Mouse (Mus musculus): ENCODE measurements around the gene Prrg1.
"Not testable (repeated sequence)": the region's sequence is repeated elsewhere in the genome, so short reads cannot be mapped to it uniquely, and the experiment has no call there.

The Prrg1 gene

GRCm38 (mm10) chrX:78583202-78584004 is at the start of gene Prrg1:
Prrg1 (minus strand) TSS chrX:78583896.
- peak; percentile 22 for DNase-seq (ENCODE audit: low read depth, low spot score)
- Histone ChIP-seq H3K27me3 (ENCODE audit: control insufficient read depth, insufficient read depth, low read length, poor library complexity, severe bottlenecking) (no peaks in the 10 kb centered on the region), H3K36me3 (ENCODE audit: control insufficient read depth, insufficient read depth, low read length, poor library complexity, severe bottlenecking) (no peaks in the 10 kb centered on the region)

- no peak for DNase-seq (ENCODE audit: low read depth, low spot score)
- Histone ChIP-seq H3K36me3 (ENCODE audit: control insufficient read depth, insufficient read depth, low read length, poor library complexity, severe bottlenecking) (no peaks in the 10 kb centered on the region), H3K27me3 (ENCODE audit: control insufficient read depth, insufficient read depth, low read length, poor library complexity, severe bottlenecking) (no peaks in the 10 kb centered on the region)
Measured at GRCm38 (mm10) chrX:78605814-78606213, 22.1 kb upstream of the Prrg1 start.

DNA sequence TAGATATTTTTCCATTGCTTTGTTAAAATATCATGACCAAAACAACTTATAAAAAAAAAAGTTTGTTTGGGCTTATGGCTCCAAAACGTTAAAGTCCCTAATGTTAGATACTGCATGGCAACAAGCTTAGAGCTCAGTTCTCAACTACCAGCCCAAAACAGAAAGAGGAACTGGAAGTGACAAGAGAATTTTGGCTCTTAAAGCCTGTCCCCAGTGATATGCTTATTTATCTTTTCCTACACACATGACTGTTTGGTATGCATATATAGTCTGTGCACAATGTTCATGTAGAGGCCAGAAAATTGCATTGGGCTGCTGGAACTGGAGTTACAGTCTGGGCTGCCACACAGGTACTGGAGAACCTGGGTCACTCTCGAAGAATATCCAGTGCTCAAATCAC is 9.4 kb upstream of the Prrg1 start:
- peak; percentile 11 for DNase-seq (ENCODE audit: low read depth, low spot score)

GRCm38 (mm10) chrX:78582854-78583201 is 868 bp downstream of the Prrg1 start:
- Histone ChIP-seq H3K27me3 (ENCODE audit: control insufficient read depth, insufficient read depth, low read length, poor library complexity, severe bottlenecking) (no peaks in the 10 kb centered on the region), H3K36me3 (ENCODE audit: control insufficient read depth, insufficient read depth, low read length, poor library complexity, severe bottlenecking) (no peaks in the 10 kb centered on the region)
- peak; percentile 26 for DNase-seq (ENCODE audit: low read depth, low spot score)

More for the DNA sequence above, 9.4 kb upstream of the Prrg1 start:
- no peaks in the 10 kb centered on the region for H3K27me3 ChIP-seq (ENCODE audit: control insufficient read depth, insufficient read depth, low read length, poor library complexity, severe bottlenecking)
- no peaks in the 10 kb centered on the region for H3K36me3 ChIP-seq (ENCODE audit: control insufficient read depth, insufficient read depth, low read length, poor library complexity, severe bottlenecking)

GRCm38 (mm10) chrX:78563451-78563850 is 20.2 kb downstream of the Prrg1 start:
- Histone ChIP-seq H3K36me3 (ENCODE audit: control insufficient read depth, insufficient read depth, low read length, poor library complexity, severe bottlenecking) (no peaks in the 10 kb centered on the region), H3K27me3 (ENCODE audit: control insufficient read depth, insufficient read depth, low read length, poor library complexity, severe bottlenecking) (no peaks in the 10 kb centered on the region)
- DNase-seq (ENCODE audit: low read depth, low spot score) = no peak

DNA sequence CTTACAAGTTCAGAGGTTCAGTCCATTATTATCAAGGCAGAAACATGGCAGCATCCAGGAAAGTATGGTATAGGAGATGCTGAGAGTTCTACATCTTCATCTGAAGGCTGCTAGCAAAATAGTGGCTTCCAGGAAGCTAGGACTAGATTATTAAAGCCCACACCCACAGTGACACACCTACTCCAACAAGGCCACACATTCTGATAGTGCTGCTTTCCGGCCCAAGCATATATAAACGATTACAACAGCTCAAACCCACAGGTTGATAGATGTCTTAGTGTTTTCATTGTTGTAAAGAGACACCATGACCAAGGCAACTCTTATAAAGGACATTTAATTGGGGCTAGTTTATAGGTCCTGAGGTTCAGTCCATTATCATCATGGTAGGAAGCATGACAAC is 30.3 kb downstream of the Prrg1 start:
- no peaks in the 10 kb centered on the region for H3K36me3 ChIP-seq (ENCODE audit: control insufficient read depth, insufficient read depth, low read length, poor library complexity, severe bottlenecking)
- DNase-seq (ENCODE audit: low read depth, low spot score) = no peak
- no peaks in the 10 kb centered on the region for H3K27me3 ChIP-seq (ENCODE audit: control insufficient read depth, insufficient read depth, low read length, poor library complexity, severe bottlenecking)

DNA sequence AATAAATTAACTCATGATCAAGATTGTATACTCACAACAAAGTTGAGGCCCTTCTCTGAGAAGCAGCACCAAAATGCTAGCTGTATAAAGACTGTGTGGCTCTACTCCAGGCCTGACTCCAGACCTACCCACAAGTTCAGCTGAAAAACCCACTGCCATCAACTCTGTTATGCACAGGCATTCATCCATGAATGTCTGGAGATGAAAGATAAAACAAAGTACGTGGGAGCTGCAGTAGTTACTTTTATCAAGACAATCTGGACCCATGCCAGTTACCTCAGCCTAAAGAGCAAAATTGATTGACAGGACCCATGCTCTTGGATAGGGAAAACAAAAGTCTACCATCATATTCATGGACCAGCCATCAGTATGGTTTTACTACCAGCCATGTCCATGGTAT is 31.0 kb downstream of the Prrg1 start:
- H3K36me3 ChIP-seq (ENCODE audit: control insufficient read depth, insufficient read depth, low read length, poor library complexity, severe bottlenecking) = no peaks in the 10 kb centered on the region
- no peak for DNase-seq (ENCODE audit: low read depth, low spot score)
- H3K27me3 ChIP-seq (ENCODE audit: control insufficient read depth, insufficient read depth, low read length, poor library complexity, severe bottlenecking) = no peaks in the 10 kb centered on the region

GRCm38 (mm10) chrX:78547696-78548095 is 36.0 kb downstream of the Prrg1 start:
- Histone ChIP-seq H3K27me3 (ENCODE audit: control insufficient read depth, insufficient read depth, low read length, poor library complexity, severe bottlenecking) (no peaks in the 10 kb centered on the region), H3K36me3 (ENCODE audit: control insufficient read depth, insufficient read depth, low read length, poor library complexity, severe bottlenecking) (no peaks in the 10 kb centered on the region)
- DNase-seq (ENCODE audit: low read depth, low spot score) = no peak

GRCm38 (mm10) chrX:78539734-78540133 is 44.0 kb downstream of the Prrg1 start:
- H3K27me3 ChIP-seq (ENCODE audit: control insufficient read depth, insufficient read depth, low read length, poor library complexity, severe bottlenecking) = no peaks in the 10 kb centered on the region
- peak; percentile 18 for DNase-seq (ENCODE audit: low read depth, low spot score)
- H3K36me3 ChIP-seq (ENCODE audit: control insufficient read depth, insufficient read depth, low read length, poor library complexity, severe bottlenecking) = no peaks in the 10 kb centered on the region

- DNase-seq (ENCODE audit: low read depth, low spot score) = no peak
- Histone ChIP-seq H3K27me3 (ENCODE audit: control insufficient read depth, insufficient read depth, low read length, poor library complexity, severe bottlenecking) (no peaks in the 10 kb centered on the region), H3K36me3 (ENCODE audit: control insufficient read depth, insufficient read depth, low read length, poor library complexity, severe bottlenecking) (no peaks in the 10 kb centered on the region)
Measured at GRCm38 (mm10) chrX:78538632-78539316, 44.9 kb downstream of the Prrg1 start.

DNA sequence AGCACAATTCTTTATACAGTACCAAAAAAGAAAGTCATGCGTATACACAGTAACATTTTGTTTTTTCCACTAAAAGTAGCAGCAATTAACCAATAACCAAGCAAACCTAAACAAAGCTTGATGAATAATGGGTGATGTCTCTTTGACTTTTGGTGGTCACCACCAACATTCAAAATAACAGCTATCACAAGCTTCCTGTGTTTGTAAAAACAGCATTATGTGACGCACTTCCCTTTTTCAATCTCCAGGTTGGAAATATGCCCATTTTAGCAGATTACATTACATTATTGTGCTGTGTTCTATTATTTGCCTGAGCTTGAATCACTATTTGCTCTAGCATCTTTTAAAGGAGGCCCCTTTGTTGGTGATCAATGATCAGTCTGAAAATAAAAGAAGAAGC is 65.4 kb downstream of the Prrg1 start:
- DNase-seq (ENCODE audit: low read depth, low spot score) = no peak
- Histone ChIP-seq H3K36me3 (ENCODE audit: control insufficient read depth, insufficient read depth, low read length, poor library complexity, severe bottlenecking) (no peaks in the 10 kb centered on the region), H3K27me3 (ENCODE audit: control insufficient read depth, insufficient read depth, low read length, poor library complexity, severe bottlenecking) (no peaks in the 10 kb centered on the region)

- peak; percentile 1 for DNase-seq (ENCODE audit: low read depth, low spot score)
- Histone ChIP-seq H3K27me3 (ENCODE audit: control insufficient read depth, insufficient read depth, low read length, poor library complexity, severe bottlenecking) (no peaks in the 10 kb centered on the region), H3K36me3 (ENCODE audit: control insufficient read depth, insufficient read depth, low read length, poor library complexity, severe bottlenecking) (no peaks in the 10 kb centered on the region)
Measured at GRCm38 (mm10) chrX:78482987-78483386, 100.7 kb downstream of the Prrg1 start.

- DNase-seq (ENCODE audit: low read depth, low spot score) = peak; percentile 1
- Histone ChIP-seq H3K36me3 (ENCODE audit: control insufficient read depth, insufficient read depth, low read length, poor library complexity, severe bottlenecking) (no peaks in the 10 kb centered on the region), H3K27me3 (ENCODE audit: control insufficient read depth, insufficient read depth, low read length, poor library complexity, severe bottlenecking) (no peaks in the 10 kb centered on the region)
Measured at GRCm38 (mm10) chrX:78479710-78480109, 104.0 kb downstream of the Prrg1 start.

GRCm38 (mm10) chrX:78434357-78434756 is 149.3 kb downstream of the Prrg1 start:
- Histone ChIP-seq H3K36me3 (ENCODE audit: control insufficient read depth, insufficient read depth, low read length, poor library complexity, severe bottlenecking) (no peaks in the 10 kb centered on the region), H3K27me3 (ENCODE audit: control insufficient read depth, insufficient read depth, low read length, poor library complexity, severe bottlenecking) (no peaks in the 10 kb centered on the region)
- DNase-seq (ENCODE audit: low read depth, low spot score) = no peak

GRCm38 (mm10) chrX:78403346-78403745 is 180.3 kb downstream of the Prrg1 start:
- DNase-seq (ENCODE audit: low read depth, low spot score); H3K27me3 ChIP-seq (ENCODE audit: control insufficient read depth, insufficient read depth, low read length, poor library complexity, severe bottlenecking); H3K36me3 ChIP-seq (ENCODE audit: control insufficient read depth, insufficient read depth, low read length, poor library complexity, severe bottlenecking): not testable (repeated sequence)
